Mouse (Mus musculus) hindbrain, embryonic 15.5 days (tissue): ENCODE results near the gene Terf2. TPM values are rescaled to one million over a fixed set of nuclear protein-coding genes. Genes with fewer than 3 reads are reported as not detected.
A peak's percentile ranks its signal among the peaks of the same experiment; 100 is the strongest.

Source experiments
- ATAC-seq: fragments of 200-750 bp; cut with Nextera tagmentation; 2 replicates; pipeline ENCODE4 v1.8.0; 2017; ENCODE audit warnings: low read depth, moderate number of reproducible peaks, moderate TSS enrichment; ENCODE audit not compliant: low FRiP score
- H3K27ac ChIP-seq: fragments of 300-500 bp; sonication (generic); replicated peaks from 2 replicates; pipeline ENCODE4 v1.5.1; 2015; ENCODE audit warnings: mild to moderate bottlenecking, inconsistent platforms
- H3K27me3 ChIP-seq: fragments of 300-500 bp; sonication (generic); 2 replicates; pipeline ENCODE4 v1.6.1; 2015; ENCODE audit warnings: control low read depth, inconsistent platforms
- H3K36me3 ChIP-seq: fragments of 300-500 bp; sonication (generic); 2 replicates; pipeline ENCODE4 v1.6.1; 2015; ENCODE audit warnings: control low read depth, inconsistent platforms
- H3K4me1 ChIP-seq: fragments of 300-500 bp; sonication (generic); replicated peaks from 2 replicates; pipeline ENCODE4 v1.6.1; 2015; ENCODE audit warnings: control low read depth, inconsistent platforms
- H3K4me2 ChIP-seq: fragments of 300-500 bp; sonication (generic); 2 replicates; pipeline ENCODE4 v1.6.1; 2015; ENCODE audit warnings: moderate library complexity, mild to moderate bottlenecking, inconsistent platforms
- H3K4me3 ChIP-seq: fragments of 300-500 bp; sonication (generic); 2 replicates; pipeline ENCODE4 v1.5.1; 2015; ENCODE audit warnings: mild to moderate bottlenecking, inconsistent platforms
- H3K9ac ChIP-seq: fragments of 300-500 bp; sonication (generic); 2 replicates; pipeline ENCODE4 v1.6.1; 2015; ENCODE audit warnings: inconsistent platforms
- H3K9me3 ChIP-seq: fragments of 300-500 bp; sonication (generic); 2 replicates; pipeline ENCODE4 v1.6.1; 2016; ENCODE audit warnings: control low read depth, inconsistent platforms
- WGBS: fragments of 180-500 bp; shearing (Covaris S2); methylation state at CpG from one replicate; pipeline ENCODE4 v1.1.7; 2015; 5-methylcytosine and 5-hydroxymethylcytosine counted together
- polyA plus RNA-seq: library from polyadenylated mRNA; unstranded; fragments of >200 nt; fragmentation: Nextera tagmentation; extraction: Ambion mirVana; gene quantifications from 2 replicates; pipeline ENCODE4 v1.2.1, GENCODE M21; 2015

Gene Terf2
- polyA plus RNA-seq, 1 experiment from 2014 or later = 26.8 TPM

DNA sequence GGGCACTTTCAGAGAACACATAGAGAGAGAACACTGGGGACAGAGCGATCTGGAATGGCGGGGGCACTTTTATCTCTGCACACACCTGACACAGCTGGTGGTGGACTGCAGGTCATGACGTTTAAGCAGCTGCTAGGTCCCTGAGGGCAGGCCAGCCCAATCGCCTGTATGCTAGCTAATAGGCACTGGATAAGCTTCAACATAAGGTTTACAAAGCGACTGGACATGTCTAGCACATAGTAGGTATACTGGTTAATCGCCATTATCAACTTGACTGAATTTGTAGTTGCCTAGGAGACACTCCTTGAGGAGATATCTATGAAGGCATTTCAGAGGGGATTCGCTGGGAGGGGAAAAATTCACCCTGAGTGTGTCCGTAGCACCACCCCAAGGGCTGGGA, 28.0 kb upstream of the Terf2 start:
- no peak overlapping the region for H3K4me3 ChIP-seq
- H3K27ac ChIP-seq = no peak overlapping the region
- no peak overlapping the region for H3K9ac ChIP-seq
- H3K36me3 ChIP-seq = no peaks in the 10 kb centered on the region
- H3K27me3 ChIP-seq = no peaks in the 10 kb centered on the region
- no peak for ATAC-seq
- WGBS = 72% methylated on average over 8 of the region's 8 CpGs
- no peaks in the 10 kb centered on the region for H3K4me1 ChIP-seq
- H3K4me2 ChIP-seq = no peak overlapping the region
- H3K9me3 ChIP-seq = no peaks in the 10 kb centered on the region

DNA sequence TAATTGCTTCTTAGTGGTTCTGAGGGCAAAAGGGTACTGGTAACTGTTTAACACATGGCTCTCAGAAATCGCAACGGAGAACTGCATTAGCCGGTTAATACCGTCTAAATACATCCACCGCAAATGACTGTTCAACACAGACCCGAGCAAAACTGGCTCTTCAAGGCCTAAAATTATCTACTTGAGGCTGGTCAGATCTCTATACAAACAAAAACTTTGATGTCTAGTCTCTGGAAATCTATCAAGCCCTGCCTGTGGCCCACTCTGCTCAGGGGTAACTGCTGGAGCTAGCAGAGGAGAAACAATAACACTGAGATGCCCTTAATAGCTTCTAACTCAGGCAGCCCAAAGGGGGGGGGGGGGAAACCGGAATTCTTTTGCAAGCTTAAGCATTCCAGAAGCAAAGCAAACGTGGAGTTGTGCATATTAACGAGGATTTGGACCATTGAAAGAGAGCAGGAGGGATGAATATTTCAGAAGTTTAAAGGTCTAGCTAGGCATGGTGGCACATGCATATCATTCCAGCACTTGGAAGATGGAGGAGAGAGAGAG, 26.8 kb upstream of the Terf2 start:
- Histone ChIP-seq H3K4me2 (no peak overlapping the region), H3K9me3 (no peaks in the 10 kb centered on the region), H3K4me3 (no peak overlapping the region), H3K9ac (no peak overlapping the region), H3K4me1 (no peaks in the 10 kb centered on the region), H3K27ac (no peak overlapping the region), H3K36me3 (no peaks in the 10 kb centered on the region), H3K27me3 (no peaks in the 10 kb centered on the region)
- 20% methylated on average over 9 of the region's 9 CpGs for WGBS
- no peak for ATAC-seq

GRCm38 (mm10) chr8:107121681-107122291, 25.4 kb upstream of the Terf2 start:
- Histone ChIP-seq H3K36me3 (no peaks in the 10 kb centered on the region), H3K4me3 (no peak overlapping the region), H3K4me2 (no peak overlapping the region), H3K9me3 (no peaks in the 10 kb centered on the region), H3K4me1 (no peaks in the 10 kb centered on the region), H3K27me3 (no peaks in the 10 kb centered on the region), H3K9ac (no peak overlapping the region), H3K27ac (no peak overlapping the region)
- ATAC-seq = no peak
- WGBS = 92% methylated on average over 7 of the region's 7 CpGs

DNA sequence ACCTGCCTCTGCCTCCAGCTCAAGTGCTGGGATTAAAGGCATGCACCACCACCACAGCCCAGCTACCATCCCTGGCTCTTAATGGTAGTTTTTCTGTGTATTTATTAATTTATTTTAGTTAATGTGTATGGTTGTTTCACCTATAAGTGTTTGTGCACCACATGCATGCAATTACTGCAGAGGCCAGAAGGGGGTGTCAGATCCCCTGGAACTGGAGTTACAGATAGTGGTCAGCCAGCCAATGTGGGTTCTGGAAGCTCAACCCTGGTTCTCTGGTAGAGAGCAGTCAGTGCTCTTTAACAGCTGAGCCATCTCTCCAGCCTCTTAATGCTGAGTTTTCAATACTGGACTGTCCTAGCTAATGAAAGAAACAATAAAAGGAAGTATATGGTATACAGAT, 24.5 kb upstream of the Terf2 start:
- H3K4me3 ChIP-seq = no peak overlapping the region
- H3K36me3 ChIP-seq = no peaks in the 10 kb centered on the region
- no peaks in the 10 kb centered on the region for H3K4me1 ChIP-seq
- H3K4me2 ChIP-seq = no peak overlapping the region
- H3K27me3 ChIP-seq = no peaks in the 10 kb centered on the region
- ATAC-seq = no peak
- no peak overlapping the region for H3K27ac ChIP-seq
- no peak overlapping the region for H3K9ac ChIP-seq
- H3K9me3 ChIP-seq = no peaks in the 10 kb centered on the region

GRCm38 (mm10) chr8:107119412-107119811, 23.1 kb upstream of the Terf2 start:
- ATAC-seq = no peak
- no peaks in the 10 kb centered on the region for H3K36me3 ChIP-seq
- H3K27me3 ChIP-seq = no peaks in the 10 kb centered on the region
- H3K9ac ChIP-seq = no peak overlapping the region
- no peaks in the 10 kb centered on the region for H3K9me3 ChIP-seq
- H3K4me1 ChIP-seq = no peaks in the 10 kb centered on the region
- no peak overlapping the region for H3K4me3 ChIP-seq
- 71% methylated on average over 9 of the region's 9 CpGs for WGBS
- no peak overlapping the region for H3K27ac ChIP-seq
- no peak overlapping the region for H3K4me2 ChIP-seq

GRCm38 (mm10) chr8:107118803-107119233, 22.5 kb upstream of the Terf2 start:
- no peak overlapping the region for H3K4me2 ChIP-seq
- H3K4me3 ChIP-seq = no peak overlapping the region
- no peaks in the 10 kb centered on the region for H3K36me3 ChIP-seq
- no peaks in the 10 kb centered on the region for H3K9me3 ChIP-seq
- H3K9ac ChIP-seq = no peak overlapping the region
- H3K27ac ChIP-seq = no peak overlapping the region
- 58% methylated on average over 7 of the region's 7 CpGs for WGBS
- no peaks in the 10 kb centered on the region for H3K4me1 ChIP-seq
- no peaks in the 10 kb centered on the region for H3K27me3 ChIP-seq
- no peak for ATAC-seq

DNA sequence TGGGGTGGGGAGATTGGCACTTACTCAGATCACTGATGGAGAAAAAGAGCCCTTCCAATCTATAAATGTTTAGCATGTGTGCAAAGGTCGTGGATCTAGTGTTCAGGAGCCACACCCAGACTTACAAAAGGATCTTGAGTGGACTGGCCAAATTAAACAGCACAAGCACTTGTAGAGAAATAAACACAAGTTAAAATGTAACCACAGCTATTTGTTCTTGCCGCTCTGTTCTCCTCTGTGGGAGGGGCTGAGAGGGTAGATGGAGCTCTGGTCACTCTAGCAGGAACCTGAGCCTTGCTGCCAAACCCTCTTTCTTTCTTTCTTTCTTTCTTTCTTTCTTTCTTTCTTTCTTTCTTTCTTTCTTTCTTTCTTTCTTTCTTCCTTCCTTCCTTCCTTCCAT, 20.7 kb upstream of the Terf2 start:
- no peaks in the 10 kb centered on the region for H3K9me3 ChIP-seq
- no peaks in the 10 kb centered on the region for H3K4me1 ChIP-seq
- no peaks in the 10 kb centered on the region for H3K36me3 ChIP-seq
- no peak overlapping the region for H3K27ac ChIP-seq
- H3K4me2 ChIP-seq = no peak overlapping the region
- no peaks in the 10 kb centered on the region for H3K27me3 ChIP-seq
- no peak for ATAC-seq
- WGBS = 24% methylated on average over 2 of the region's 2 CpGs
- H3K4me3 ChIP-seq = no peak overlapping the region
- H3K9ac ChIP-seq = no peak overlapping the region

- H3K4me3 ChIP-seq = no peak overlapping the region
- ATAC-seq = no peak
- 14% methylated on average over 11 of the region's 11 CpGs for WGBS
- H3K9ac ChIP-seq = no peak overlapping the region
- H3K9me3 ChIP-seq = no peaks in the 10 kb centered on the region
- H3K36me3 ChIP-seq = no peaks in the 10 kb centered on the region
- H3K4me1 ChIP-seq = no peaks in the 10 kb centered on the region
- no peak overlapping the region for H3K27ac ChIP-seq
- H3K27me3 ChIP-seq = no peaks in the 10 kb centered on the region
- no peak overlapping the region for H3K4me2 ChIP-seq
Measured at GRCm38 (mm10) chr8:107116023-107116422, 19.7 kb upstream of the Terf2 start.

DNA sequence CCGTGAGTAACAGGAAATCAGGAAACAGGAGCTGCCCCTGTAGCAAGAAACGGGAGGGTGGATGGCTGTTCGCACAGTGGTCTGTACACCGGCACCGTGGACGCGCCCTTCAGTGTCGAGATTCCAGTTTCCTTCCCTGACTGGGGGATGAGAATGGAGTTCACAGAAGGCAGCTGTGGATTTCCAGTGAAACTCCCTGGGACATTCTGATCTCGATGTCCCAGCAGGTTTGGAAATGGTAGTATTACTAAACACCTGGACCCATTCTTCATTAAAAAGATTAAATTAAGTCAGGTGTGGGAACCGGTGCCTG, 18.6 kb upstream of the Terf2 start:
- Histone ChIP-seq H3K27ac (no peak overlapping the region), H3K4me3 (no peak overlapping the region), H3K27me3 (no peaks in the 10 kb centered on the region), H3K4me1 (no peaks in the 10 kb centered on the region), H3K4me2 (no peak overlapping the region), H3K9ac (no peak overlapping the region), H3K36me3 (no peaks in the 10 kb centered on the region), H3K9me3 (no peaks in the 10 kb centered on the region)
- no peak for ATAC-seq
- WGBS = 83% methylated on average over 10 of the region's 10 CpGs

GRCm38 (mm10) chr8:107114150-107115007, 18.0 kb upstream of the Terf2 start:
- Histone ChIP-seq H3K9me3 (no peaks in the 10 kb centered on the region), H3K36me3 (no peaks in the 10 kb centered on the region), H3K4me1 (no peaks in the 10 kb centered on the region), H3K9ac (no peak overlapping the region), H3K27ac (no peak overlapping the region), H3K27me3 (no peaks in the 10 kb centered on the region), H3K4me2 (peak overlapping the region; percentile 4; the same call in 1 of the 2 replicates), H3K4me3 (no peak overlapping the region)
- 52% methylated on average over 19 of the region's 19 CpGs for WGBS
- no peak for ATAC-seq

DNA sequence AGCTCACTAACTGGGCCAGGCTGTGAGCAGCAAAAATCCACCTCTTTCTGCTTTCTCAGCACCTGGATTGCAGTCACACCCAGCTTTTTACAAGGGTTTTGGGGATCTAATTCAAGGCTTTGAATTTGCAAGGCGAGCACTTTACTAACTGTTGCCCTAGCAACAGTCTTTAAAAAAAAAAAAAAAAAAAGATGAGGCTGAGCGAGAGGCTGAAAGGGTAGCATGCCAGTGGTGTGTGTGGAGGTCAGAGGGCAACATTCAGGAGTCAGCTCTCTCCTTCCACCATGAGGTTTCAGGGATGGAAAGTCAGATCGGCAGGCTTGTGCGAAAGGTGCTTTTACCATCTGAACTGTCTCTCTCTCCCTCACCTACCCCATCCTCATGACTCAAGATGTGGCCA, 16.9 kb upstream of the Terf2 start:
- no peak overlapping the region for H3K4me2 ChIP-seq
- ATAC-seq = no peak
- H3K9me3 ChIP-seq = no peaks in the 10 kb centered on the region
- WGBS = 48% methylated on average over 4 of the region's 4 CpGs
- no peaks in the 10 kb centered on the region for H3K4me1 ChIP-seq
- no peak overlapping the region for H3K4me3 ChIP-seq
- no peaks in the 10 kb centered on the region for H3K36me3 ChIP-seq
- H3K9ac ChIP-seq = no peak overlapping the region
- no peaks in the 10 kb centered on the region for H3K27me3 ChIP-seq
- no peak overlapping the region for H3K27ac ChIP-seq

DNA sequence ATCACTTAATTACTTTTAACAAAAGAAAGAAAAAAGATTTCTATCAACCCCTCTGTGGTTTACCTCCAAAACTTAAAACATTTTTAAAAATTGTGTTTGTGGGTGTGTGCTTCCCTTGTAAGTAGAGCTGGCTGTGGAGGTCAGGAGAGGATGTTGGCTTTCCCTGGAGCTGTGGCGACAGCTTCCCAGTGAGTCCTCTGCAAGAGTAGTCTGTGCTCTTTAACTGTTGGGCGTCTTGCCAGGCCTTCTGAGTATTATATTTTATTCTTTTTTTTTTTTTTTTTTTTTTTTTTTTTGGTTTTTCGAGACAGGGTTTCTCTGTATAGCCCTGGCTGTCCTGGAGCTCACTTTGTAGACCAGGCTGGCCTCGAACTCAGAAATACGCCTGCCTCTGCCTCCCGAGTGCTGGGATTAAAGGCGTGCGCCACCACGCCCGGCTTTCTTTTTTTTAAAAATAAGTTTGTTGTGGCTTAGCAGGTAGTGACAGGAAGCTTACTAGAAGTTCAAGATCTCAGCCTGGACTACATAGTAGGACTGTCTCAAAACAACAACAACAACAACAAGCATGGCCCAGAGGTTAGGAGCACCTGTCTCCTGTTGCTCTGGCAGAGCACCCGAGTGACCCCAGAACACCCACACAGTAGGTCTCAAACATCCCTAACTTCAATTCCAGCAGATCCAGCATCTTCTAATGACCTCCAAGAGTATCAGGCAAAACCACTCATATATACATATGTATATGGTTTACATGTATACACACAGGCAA, 15.2 kb upstream of the Terf2 start:
- no peaks in the 10 kb centered on the region for H3K27me3 ChIP-seq
- 86% methylated on average over 10 of the region's 11 CpGs for WGBS
- no peak for ATAC-seq
- no peaks in the 10 kb centered on the region for H3K4me1 ChIP-seq
- no peaks in the 10 kb centered on the region for H3K36me3 ChIP-seq
- H3K4me3 ChIP-seq = no peak overlapping the region
- no peak overlapping the region for H3K9ac ChIP-seq
- H3K27ac ChIP-seq = no peak overlapping the region
- H3K9me3 ChIP-seq = no peaks in the 10 kb centered on the region
- H3K4me2 ChIP-seq = no peak overlapping the region
